Mouse (Mus musculus) layer of hippocampus, adult 9-10 months (tissue): ENCODE measurements around the gene Tubb4a.
"Not testable (repeated sequence)": the region's sequence is repeated elsewhere in the genome, so short reads cannot be mapped to it uniquely, and the experiment has no call there.

Source experiments
- DNase-seq: peaks from one replicate; pipeline ENCODE4 v3.0.0; 2022; ENCODE audit warnings: low spot score

Gene Tubb4a

DNA sequence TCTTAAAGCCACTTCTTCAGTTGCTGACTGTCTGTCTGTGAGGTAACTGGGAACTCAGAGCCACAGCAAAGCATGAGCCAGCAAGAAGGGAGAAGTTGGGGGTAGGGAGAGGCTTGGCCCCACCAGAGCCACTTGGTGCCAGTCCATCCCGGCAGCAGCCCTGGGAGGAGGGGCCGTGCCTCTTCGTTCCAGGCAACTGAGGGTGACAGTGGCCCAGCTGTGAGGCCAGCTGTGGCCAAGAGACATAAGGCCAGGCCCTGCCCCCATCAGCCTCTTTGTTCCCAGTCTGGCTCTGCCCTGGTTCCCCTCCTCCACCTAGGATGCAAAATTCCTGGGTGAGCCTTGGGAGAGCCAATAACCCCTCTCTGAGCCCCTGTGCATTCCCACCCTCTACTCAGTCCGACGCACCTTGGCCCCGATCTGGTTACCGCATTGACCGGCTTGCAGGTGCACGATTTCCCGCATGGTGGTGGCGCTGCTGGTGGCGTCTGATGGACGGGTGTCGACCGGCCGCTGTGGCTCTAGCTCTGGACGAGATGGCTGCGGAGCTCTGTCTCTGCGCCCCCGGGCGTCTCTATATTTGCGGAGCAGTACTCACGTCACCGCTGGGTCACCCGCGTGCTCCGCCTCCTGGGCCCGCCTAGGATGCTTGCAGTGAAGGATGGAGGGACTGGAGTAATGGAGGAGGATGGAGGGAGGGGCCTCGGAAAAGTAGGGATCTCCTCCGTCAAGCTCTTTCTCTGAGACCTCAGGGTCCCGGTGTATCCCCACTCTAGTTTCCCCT, at the start of gene Tubb4a:
Gene Tubb4a (minus strand): TSS at position 734 of the 784 bp plus-strand sequence.
- peak; percentile 61 for DNase-seq

DNA sequence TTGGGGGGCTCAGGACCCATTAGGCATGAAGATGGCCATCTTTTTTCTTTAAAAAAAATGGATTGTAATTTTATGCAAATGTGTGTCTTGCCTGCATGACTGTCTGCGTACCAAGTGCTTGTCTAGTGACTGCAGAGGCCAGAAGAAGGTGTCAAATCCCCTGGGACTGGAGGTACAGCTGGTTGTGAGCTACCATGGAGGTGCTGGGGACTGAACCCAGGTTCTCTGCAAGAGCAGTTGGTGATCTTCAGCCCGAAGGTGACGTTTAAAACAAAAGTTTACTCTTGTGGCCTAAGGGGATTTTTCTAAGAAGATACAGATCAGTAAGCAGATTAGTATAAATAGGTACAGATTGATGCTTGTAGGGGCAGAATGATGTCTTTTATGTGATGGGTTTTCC, 48.1 kb upstream of the Tubb4a start:
- no peak for DNase-seq

DNA sequence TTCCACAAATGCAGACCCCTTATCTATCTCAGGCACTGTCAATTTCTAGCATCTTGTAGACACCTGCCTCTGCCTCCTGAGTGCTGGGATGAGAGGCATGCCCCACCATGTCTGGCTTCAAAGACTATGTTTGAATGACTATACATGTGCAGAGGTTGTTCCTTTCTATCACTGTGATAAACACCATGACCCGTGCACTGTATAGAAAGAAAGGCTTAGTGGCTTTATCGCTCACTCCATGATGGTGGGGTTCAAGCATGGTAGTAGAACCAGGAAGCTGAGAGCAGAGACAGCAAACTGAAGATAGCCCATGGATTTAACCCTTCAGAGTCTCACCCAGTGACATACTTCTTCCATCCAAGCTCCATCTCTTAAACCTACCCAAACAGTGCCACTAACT, 47.1 kb upstream of the Tubb4a start:
- no peak for DNase-seq

DNA sequence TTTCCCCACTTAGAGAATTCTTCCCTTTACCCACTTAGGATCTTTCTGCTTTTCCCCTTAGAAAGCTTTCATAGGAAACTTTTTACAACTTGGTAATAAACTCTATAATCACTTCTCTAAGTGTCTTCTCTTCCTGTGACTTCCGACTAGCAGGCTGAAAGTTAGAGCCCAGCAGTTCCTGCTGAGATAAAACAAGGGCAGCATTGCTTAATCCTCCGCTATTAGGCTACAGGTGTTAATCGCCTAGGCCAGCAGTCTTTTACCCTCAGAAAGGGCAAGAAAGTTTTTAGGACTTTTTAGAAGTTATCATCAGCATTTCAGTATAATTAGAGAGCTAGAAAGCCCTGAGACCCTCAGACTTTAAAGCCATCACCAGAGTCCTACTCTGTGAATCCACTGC, 46.4 kb upstream of the Tubb4a start:
- not testable (repeated sequence) for DNase-seq

DNA sequence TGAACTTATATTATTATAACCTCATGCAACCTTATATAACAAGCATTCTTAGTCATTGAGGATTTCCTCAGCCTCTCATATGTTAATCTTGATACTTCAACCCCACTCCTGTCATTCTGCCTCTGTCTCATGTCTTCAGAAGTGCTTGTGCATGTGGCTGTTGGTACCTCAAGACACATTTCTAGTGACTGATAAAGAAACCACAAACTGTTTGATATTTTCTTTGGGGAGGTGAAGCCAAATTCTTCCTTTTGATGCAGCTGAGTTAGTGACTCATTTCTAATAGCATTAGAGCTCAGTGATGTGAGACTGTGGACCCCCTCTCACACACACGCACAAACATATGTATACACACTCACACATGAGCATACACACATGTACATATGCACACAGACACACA, 44.2 kb upstream of the Tubb4a start:
- DNase-seq: no peak

DNA sequence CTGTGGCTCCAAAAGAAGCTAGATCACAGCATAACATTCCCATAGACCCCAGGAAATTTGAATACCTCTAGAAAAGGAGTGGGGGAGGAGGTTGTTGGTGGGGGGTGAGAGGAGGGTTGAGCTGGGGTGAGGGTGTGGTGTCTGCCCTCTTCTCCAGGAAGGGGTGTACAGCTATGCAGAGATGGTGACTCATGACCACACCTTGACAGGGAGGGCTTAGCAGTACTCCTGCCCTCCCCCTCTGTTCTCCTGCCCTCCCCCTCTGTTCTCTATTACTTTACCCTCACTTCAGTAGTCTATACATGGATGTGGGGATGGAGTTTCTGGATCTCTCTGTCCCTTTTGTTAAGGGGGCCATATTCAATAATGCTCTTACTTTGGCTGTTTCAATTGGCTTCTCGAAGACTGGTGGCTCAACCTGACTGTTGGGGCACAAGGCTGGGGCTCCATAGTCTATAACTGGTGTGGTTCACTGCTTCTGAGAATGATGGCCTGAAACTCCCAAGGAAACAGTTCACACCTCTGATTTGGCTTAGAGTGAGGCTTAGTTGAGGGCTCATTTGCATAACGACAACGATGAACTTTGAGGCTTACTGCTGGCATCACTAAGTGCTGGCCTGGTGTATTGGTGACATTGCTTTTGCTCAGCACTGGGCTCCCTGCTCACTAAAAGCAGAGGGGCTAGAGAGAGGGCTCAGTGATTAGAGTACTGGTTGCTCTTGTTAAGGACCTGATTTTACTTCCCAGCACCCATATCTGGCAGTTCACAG, 38.5 kb upstream of the Tubb4a start:
- no peak for DNase-seq

DNA sequence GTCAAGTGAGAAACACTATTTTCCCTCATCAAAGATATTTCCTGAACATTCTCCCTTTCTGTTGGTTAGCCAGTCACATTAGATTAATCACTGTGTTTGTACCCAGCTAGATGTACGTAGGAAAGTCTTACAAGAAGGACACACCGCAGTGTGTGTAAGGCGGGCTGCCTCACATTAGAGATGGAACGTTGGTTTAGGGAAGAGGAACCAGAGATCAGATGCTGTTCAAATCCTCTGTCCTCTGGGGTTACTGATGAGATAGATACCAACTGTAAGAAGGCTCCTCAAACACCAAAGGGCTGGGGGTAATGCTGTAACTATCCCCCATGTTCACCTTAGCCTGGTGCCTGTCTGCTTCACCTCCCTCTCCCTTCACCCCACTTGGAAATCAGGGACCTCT, 37.2 kb upstream of the Tubb4a start:
- DNase-seq: no peak

DNA sequence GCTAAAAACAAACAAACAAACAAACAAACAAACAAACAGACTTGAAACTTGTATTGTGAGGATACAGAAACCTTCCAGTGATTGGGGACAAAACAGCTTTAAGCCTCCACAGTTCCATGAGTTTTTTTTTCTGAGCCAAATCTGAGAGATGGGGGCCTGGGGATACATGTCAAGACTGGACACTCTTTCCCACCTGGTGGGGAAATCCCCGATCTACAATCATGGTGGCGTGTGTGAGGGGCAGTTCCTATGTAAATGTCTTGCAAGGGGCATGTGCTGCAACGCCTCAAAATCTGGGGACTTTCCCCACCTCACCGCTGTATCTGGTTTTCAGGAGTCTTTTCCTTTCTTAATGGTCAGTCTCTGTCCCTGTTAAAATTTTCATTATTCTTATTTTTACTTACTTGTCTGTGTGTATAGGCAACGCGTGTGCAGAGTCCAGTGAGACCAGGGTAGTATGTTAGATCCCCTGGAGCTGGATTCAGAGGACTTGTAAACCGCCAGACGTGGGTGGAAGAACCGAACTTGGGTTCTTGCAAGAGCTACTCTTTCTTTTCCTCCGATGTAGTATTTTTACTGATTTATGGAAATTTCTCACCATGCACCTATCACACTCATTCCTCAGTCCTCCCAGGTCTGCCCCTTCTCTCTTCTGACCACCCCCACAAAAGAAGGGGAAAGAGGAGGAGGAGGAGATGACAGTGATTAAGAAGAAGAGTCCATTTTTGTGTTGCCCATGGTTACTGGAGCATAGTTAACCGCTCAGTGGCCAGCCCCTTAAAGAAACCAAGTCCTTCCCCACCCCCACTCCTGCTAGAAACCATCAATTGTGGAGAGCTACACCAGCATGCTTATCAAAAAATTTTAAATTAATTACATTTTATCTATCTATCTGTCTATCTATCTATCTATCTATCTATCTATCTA, 35.9 kb upstream of the Tubb4a start:
- no peak for DNase-seq

DNA sequence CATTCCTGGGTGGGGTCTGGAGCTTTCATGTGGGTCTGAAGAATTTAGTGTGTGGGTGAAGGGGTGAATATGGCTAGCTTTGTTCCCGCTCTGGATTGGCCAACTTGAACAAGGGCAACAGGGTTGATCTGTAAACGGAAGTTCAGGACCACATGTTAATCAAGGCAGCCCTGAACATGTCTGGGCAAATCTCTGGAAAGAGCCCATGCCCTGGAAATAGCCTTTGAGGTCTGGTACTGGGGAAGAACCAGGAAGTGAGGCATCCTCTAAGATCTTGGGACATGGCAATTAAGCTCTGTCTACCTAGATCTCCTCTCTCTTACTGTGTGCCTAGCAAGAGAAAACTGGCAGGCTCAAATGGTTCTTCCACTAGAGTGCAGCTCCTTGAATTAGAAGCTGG, 34.3 kb upstream of the Tubb4a start:
- no peak for DNase-seq

DNA sequence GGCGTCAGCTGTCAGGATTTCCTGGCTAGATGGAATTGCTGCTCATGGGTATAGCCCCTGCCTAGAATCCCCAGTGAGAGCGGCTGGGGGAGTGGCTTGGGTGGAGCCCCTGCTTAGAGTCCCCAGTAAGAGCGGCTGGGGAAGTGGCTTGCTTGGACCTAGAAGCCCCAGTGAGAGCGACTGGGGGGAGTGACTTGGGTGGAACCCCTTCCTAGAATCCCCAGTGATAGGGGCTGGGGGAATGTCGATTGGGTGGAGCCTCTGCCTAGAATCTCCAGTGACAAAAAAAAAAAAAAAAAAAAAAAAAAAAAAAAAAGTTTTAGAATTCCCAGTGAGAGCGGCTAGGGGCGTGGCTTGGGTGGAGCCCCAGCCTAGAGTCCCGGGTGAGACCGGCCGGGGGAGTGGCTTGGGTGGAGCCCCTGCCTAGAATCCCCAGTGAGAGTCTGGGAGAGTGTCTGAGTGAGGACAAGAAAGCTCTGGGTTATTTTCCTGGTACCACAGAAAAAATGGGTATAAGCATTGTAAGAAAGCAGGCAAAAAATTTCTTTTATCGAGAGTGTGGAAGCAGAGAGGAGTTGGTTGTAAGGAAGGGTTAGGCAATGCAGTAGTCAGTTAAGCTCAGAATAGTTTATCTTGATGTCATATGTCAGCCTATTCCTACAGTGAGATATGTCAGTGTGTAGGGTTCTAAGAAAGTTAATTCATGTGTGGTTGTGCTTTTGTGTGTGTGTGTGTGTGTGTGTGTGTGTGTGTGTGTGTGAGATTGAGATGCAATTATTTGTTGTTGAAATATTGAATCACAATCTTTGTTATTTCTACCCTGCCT, 31.2 kb upstream of the Tubb4a start:
- DNase-seq: no peak

DNA sequence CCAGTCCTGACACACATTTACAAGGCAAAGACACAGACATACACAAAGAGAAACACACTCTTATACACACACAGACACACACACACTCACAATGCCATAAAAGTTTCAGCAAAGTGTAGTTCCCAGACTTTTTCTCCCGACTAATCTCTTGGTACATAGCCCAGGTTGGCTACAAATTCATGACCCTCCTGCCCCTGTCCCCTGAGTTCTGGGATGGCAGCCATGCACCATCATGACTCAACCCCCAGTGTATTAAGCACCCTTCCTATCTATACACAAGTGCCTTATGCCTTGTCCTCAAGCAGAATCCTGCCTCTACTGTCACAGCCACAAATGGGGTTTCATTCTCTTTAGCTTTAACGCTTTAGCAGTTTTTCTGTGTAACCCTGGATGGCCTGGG, 29.2 kb upstream of the Tubb4a start:
- DNase-seq: no peak

DNA sequence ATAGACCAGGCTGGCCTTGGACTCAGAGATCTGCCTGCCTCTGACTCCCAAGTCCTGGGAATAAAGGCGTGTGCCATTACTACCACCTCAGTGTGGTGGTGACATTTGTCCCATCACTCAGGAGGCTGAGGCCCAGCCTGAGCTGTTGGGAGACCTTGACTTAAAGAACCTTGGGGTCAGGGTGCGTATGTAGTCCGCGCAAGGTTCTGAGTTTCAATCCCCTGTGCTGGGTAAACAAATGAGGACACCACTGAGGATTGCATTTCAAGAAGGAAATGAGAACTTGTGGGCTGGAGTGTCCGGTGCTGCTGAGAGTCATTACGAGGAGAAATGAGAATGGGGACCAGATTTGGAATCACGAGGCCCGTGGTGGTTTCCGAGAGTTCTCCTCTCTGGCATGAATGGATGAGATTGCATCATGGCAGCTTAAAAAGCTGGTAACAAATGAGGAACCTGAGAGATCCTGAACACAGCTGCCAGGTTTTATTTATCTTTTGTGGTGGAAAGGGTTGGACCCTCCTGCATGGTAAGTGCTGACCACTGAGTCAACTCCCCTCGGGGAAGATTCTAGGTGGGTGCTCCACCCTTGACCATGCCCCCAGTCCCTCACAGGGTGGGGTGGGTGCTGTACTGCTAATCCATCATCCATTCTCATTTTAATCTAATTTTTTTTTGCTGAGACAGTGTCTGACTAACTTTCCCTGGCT, 25.3 kb upstream of the Tubb4a start:
- DNase-seq: no peak

DNA sequence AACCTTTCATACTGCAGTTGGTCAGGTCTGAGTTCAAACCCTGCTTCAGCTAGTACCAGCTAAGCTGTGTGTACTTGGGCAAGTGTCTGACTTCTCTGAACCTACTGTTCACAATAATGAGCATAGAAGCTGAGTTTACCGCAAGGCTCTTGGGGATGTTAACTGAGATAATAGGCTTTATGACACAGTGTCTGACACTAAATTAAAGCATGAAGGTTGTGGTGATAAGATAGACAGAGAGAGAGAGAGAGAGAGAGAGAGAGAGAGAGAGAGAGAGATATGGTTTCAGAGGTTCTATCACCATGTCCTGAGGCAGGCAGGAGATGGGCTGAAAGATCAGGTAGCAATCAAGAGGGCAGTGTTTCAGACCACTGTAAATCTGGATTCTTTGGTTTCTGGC, 22.4 kb upstream of the Tubb4a start:
- no peak for DNase-seq

DNA sequence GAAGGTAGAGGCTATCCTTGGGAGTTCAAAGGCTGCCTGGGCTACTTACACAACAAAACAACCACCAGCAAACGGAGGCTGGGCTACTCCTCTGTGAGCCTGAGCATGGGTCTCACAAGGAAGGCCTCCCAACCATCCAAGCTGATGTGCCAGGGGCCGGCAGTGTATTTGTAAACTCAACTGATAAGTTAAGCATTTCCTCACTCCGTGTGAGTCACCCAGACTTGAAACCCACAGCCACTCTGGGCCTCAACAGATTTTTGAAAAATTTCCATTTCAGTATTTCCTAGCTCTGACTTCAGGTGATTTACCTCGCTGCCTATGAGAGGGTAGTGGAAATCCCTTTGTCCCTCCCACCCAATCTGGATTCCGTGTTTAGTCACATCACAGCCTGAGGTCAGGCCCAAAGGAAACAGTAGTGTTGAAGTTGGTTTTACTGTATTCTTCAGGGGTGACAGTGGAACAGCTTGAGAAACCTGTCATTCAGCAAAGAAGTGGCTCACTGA, 21.1 kb upstream of the Tubb4a start:
- no peak for DNase-seq

DNA sequence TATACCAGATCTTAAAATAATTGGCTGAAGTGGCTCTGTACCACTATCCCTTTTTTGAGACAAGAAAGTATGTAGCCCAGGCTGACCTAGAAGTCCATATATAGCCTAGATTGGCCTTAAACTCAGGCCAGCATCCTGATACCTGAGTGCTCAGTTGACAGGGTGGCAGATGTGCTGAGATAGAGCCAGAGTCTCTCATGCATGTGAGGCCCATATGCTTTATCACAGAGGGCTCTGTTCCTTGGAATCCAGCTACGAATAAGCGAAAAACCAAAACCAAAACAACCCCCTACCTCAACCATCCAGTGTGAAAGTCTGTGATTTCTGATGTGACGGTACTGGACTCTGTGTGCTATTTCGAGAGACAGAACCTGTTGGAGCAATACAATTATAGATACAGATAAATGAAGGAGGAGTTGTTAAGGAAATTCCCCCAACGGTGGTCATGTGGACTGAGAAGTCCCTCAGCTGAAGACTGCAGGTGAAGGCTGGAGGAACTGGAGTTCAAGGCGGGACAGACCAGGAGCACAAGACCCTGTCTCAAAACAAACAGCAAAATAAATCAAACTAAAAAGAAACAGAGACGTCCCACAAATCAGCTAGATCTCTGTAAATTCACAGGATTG, 20.6 kb upstream of the Tubb4a start:
- DNase-seq: no peak

DNA sequence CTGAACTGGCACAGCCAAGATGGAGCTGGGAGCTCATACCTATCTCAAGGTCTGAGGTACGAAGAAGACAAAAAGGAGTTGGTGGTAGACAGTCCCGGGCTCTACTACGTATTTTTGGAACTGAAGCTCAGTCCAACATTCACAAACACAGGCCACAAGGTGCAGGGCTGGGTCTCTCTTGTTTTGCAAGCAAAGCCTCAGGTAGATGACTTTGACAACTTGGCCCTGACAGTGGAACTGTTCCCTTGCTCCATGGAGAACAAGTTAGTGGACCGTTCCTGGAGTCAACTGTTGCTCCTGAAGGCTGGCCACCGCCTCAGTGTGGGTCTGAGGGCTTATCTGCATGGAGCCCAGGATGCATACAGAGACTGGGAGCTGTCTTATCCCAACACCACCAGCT, 19.5 kb upstream of the Tubb4a start:
- DNase-seq: no peak

DNA sequence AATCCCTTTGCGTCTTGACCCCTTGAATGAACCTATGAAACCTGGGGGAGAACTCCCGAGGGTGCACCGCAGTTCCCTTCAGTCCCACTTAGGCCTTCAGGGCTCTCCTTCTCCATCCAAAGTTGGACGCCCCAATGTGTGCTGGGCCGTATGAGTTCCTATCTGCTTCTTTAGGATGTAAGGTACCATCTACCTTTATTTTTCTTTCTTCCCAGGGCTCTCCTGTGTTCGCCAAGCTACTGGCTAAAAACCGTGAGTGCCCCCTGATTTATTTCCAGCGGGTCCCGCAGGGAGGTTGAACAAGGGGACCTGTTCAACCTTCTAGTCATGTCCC, 18.4 kb upstream of the Tubb4a start:
- DNase-seq: no peak

DNA sequence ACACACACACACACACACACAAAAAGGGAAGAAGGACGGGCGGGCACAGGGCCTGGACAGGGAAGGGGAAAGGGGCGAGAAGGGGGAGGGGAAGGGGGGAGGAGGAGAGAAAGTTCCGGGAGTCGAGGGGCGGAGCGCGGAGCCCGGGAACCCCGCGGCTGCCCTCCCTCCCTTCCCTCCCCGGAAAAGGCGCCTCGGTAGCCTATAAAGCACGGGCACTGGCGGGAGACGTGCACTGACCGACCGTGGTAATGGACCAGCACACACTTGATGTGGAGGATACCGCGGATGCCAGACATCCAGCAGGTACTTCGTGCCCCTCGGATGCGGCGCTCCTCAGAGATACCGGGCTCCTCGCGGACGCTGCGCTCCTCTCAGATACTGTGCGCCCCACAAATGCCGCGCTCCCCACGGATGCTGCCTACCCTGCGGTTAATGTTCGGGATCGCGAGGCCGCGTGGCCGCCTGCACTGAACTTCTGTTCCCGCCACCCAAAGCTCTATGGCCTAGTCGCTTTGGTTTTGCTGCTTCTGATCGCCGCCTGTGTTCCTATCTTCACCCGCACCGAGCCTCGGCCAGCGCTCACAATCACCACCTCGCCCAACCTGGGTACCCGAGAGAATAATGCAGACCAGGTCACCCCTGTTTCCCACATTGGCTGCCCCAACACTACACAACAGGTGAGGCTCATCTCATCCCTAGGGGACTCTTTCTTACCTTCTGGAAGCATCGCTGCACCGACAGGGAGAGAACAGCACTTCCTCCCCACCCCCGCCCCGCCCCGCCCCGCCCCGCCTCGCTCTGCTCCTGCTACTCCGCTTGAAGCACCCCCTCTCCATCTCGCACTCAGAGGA, 17.8 kb upstream of the Tubb4a start, which contains the start of gene Tnfsf9:
Gene Tnfsf9 (plus strand): TSS at position 145 of the 854 bp plus-strand sequence.
- DNase-seq: no peak

DNA sequence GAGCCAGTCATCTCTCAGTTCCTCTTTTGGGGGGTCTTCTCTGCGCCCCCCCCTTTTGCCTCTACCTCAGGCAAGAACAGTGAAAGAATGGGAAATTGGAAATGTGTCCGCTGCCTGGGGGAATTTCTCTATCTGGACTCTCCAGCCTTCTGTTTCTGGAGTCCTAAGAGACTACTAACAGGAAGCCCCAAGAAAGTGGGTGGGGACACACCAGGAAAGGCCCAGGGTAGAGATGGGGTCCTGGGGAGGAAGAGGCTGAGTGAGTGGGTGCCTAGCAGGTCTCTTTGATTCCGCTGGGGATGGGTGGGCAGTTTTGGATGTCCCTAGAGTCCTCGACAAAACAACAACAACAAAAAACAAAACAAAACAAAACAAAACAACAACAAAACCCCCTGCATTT, 16.9 kb upstream of the Tubb4a start:
- DNase-seq: no peak
